Mouse (Mus musculus) neural tube, embryonic 15.5 days (tissue): ENCODE measurements around the gene Tnfrsf1a. TPM values are rescaled to one million over a fixed set of nuclear protein-coding genes. Genes with fewer than 3 reads are reported as not detected.

Experiments
- ATAC-seq: fragments of 200-750 bp; cut with Nextera tagmentation; 2 replicates; pipeline ENCODE4 v1.8.0; 2017; ENCODE audit warnings: mild to moderate bottlenecking, moderate TSS enrichment, moderate library complexity; ENCODE audit not compliant: low FRiP score
- H3K27ac ChIP-seq: fragments of 300-500 bp; sonication (generic); replicated peaks from 2 replicates; pipeline ENCODE4 v1.5.1; 2015; ENCODE audit warnings: mild to moderate bottlenecking, inconsistent platforms
- H3K27me3 ChIP-seq: fragments of 300-500 bp; sonication (generic); replicated peaks from 2 replicates; pipeline ENCODE4 v1.6.1; 2015; ENCODE audit warnings: inconsistent platforms
- H3K36me3 ChIP-seq: fragments of 300-500 bp; sonication (generic); 2 replicates; pipeline ENCODE4 v1.6.1; 2015; ENCODE audit warnings: inconsistent platforms
- H3K4me1 ChIP-seq: fragments of 300-500 bp; sonication (generic); 2 replicates; pipeline ENCODE4 v1.6.1; 2015; ENCODE audit warnings: inconsistent platforms
- H3K4me2 ChIP-seq: fragments of 300-500 bp; sonication (generic); 2 replicates; pipeline ENCODE4 v1.6.1; 2015; ENCODE audit warnings: inconsistent platforms, mild to moderate bottlenecking, moderate library complexity
- H3K4me3 ChIP-seq: fragments of 300-500 bp; sonication (generic); replicated peaks from 2 replicates; pipeline ENCODE4 v1.5.1; 2015; ENCODE audit warnings: mild to moderate bottlenecking, inconsistent platforms
- H3K9ac ChIP-seq: fragments of 300-500 bp; sonication (generic); replicated peaks from 2 replicates; pipeline ENCODE4 v1.6.1; 2015; ENCODE audit warnings: mild to moderate bottlenecking, inconsistent platforms
- H3K9me3 ChIP-seq: fragments of 300-500 bp; sonication (generic); replicated peaks from 2 replicates; pipeline ENCODE4 v1.6.1; 2016; ENCODE audit warnings: inconsistent platforms
- WGBS: fragments of 180-500 bp; shearing (Covaris S2); methylation state at CpG from one replicate; pipeline ENCODE4 v1.1.7; 2015; ENCODE audit warnings: mixed read lengths; 5-methylcytosine and 5-hydroxymethylcytosine counted together
- polyA plus RNA-seq: library from polyadenylated mRNA; unstranded; fragments of >200 nt; fragmentation: Nextera tagmentation; extraction: Ambion mirVana; gene quantifications from 2 replicates; pipeline ENCODE4 v1.2.1, GENCODE M21; 2015

Tnfrsf1a gene
- polyA plus RNA-seq, 1 experiment from 2014 or later: 13.6 TPM

DNA sequence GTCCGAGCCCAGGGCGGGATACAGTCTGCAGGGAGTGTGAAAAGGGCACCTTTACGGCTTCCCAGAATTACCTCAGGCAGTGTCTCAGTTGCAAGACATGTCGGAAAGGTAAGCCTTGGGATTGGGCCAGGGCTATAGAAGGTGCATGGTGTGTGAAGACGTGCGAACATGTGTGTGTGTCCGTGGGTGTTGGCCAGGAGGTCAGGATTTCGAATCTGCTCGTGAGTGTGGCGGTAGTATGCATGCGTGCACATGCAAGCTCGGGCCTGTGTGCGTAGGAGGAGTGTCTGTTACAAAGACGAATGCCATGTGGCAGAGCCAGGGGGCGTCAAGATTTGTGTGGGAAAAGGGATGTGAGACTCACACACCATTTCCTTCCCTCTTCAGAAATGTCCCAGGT lies 8.2 kb downstream of the Tnfrsf1a start:
- ATAC-seq: no peak
- 91% methylated on average over 15 of the region's 15 CpGs for WGBS
- H3K27me3 ChIP-seq: peaks cover 12% of the 10 kb centered on the region

DNA sequence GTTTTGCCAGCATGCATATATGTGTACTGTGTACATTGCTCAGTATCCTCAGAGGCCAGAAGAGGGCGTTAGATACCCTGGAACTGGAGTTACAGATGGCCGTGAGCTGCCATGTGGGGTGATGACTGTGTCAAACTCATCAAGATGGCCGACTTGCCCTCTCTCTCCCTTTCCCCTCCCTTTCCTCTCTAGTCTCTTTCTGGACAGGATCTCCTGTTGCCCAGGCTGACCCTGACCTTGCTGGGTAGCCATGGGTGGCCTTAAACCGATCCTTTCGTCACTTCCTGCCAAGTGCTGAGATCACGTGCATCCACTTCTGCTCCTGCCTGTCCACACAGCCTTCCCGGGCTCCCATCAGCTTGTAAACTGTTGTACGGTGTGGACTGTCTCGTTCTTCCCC lies 10.8 kb downstream of the Tnfrsf1a start:
- Histone ChIP-seq H3K27me3 (peaks cover 38% of the 10 kb centered on the region), H3K9me3 (no peaks in the 10 kb centered on the region), H3K36me3 (no peaks in the 10 kb centered on the region), H3K4me1 (peaks cover 39% of the 10 kb centered on the region), H3K9ac (no peak overlapping the region), H3K4me2 (no peak overlapping the region), H3K27ac (no peak overlapping the region), H3K4me3 (no peak overlapping the region)
- no peak for ATAC-seq
- WGBS: 63% methylated on average over 9 of the region's 9 CpGs

More for the DNA sequence above, 8.2 kb downstream of the Tnfrsf1a start:
- Histone ChIP-seq H3K9me3 (no peaks in the 10 kb centered on the region), H3K27ac (no peak overlapping the region), H3K4me3 (no peak overlapping the region), H3K4me1 (peaks cover 35% of the 10 kb centered on the region), H3K9ac (no peak overlapping the region), H3K36me3 (no peaks in the 10 kb centered on the region), H3K4me2 (no peak overlapping the region)

DNA sequence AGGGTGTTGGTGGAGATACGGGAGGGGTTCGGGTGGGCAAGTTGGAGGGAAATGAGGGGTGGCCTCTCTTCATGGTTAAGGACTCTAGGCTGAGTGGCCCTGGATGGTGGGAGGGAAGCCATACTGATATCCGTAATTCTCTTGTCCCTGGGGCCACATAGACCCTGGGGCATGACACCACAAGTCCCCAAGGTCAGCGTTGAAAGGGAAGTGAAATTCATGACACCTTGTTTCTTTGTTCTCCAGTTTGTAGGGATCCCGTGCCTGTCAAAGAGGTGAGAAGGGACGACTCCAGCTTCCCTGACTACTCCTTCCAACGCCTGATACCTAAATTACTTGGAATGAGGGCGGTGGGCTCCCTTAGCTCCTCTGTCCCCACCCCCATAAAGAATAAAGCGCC lies 11.7 kb downstream of the Tnfrsf1a start:
- Histone ChIP-seq H3K4me3 (no peak overlapping the region; the same call in 1 of the 2 replicates), H3K4me2 (peak overlapping the region; percentile 59), H3K27me3 (peaks cover 40% of the 10 kb centered on the region), H3K27ac (no peak overlapping the region), H3K9ac (no peak overlapping the region), H3K36me3 (no peaks in the 10 kb centered on the region), H3K9me3 (no peaks in the 10 kb centered on the region), H3K4me1 (peaks cover 30% of the 10 kb centered on the region)
- ATAC-seq: 0 out of 2 replicates have a peak, but pooled peaks have one; percentile 1
- 56% methylated on average over 9 of the region's 9 CpGs for WGBS

DNA sequence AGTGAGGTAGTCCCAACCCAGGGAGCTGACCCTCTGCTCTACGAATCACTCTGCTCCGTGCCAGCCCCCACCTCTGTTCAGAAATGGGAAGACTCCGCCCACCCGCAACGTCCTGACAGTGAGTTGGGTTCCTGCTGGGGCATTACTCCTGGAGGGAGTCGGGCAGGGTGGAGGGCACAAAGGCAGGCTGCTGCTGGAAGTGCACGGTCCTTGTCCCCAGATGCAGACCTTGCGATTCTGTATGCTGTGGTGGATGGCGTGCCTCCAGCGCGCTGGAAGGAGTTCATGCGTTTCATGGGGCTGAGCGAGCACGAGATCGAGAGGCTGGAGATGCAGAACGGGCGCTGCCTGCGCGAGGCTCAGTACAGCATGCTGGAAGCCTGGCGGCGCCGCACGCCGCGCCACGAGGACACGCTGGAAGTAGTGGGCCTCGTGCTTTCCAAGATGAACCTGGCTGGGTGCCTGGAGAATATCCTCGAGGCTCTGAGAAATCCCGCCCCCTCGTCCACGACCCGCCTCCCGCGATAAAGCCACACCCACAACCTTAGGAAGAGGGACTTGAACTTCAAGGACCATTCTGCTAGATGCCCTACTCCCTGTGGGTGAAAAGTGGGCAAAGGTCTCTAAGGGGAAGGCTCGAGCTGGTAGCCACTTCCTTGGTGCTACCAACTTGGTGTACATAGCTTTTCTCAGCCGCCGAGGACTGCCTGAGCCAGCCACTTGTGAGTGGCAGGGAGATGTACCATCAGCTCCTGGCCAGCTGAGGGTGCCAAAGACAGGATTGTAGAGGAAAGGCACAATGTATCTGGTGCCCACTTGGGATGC lies 12.5 kb downstream of the Tnfrsf1a start:
- peak overlapping the region; percentile 32 for H3K4me3 ChIP-seq
- H3K27ac ChIP-seq: no peak overlapping the region
- H3K4me1 ChIP-seq: peaks cover 27% of the 10 kb centered on the region
- 0 out of 2 replicates have a peak overlapping the region, but pooled peaks have one; percentile 28 for H3K9ac ChIP-seq
- no peaks in the 10 kb centered on the region for H3K36me3 ChIP-seq
- H3K4me2 ChIP-seq: peak overlapping the region; percentile 59
- 13% methylated on average over 38 of the region's 38 CpGs for WGBS
- H3K27me3 ChIP-seq: peaks cover 42% of the 10 kb centered on the region
- H3K9me3 ChIP-seq: no peaks in the 10 kb centered on the region
- peak; percentile 74; the same call in 1 of the 2 replicates for ATAC-seq

DNA sequence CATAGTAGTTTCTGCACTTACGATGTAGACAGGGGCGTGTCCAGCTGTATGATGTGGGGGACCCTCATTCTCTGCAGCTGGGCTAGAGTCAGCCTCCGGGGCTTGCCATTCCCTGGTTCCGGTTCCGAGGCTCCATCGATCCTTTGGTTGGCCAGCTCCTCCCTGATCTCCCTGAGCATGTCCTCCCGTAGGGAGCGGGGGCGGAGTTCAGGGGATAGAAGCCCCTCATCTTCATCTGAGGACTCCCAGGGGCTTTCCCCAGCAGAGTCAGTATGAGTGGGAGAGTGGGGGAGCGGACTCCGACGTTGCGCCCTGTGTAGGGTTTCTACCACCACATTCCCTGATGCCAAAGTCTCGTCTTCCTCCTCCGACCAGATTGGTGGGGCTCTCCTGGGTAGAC lies 13.9 kb downstream of the Tnfrsf1a start:
- Histone ChIP-seq H3K4me2 (peak overlapping the region; percentile 41), H3K27me3 (peaks cover 42% of the 10 kb centered on the region), H3K9ac (no peak overlapping the region), H3K4me1 (peaks cover 27% of the 10 kb centered on the region), H3K36me3 (no peaks in the 10 kb centered on the region), H3K27ac (no peak overlapping the region), H3K9me3 (no peaks in the 10 kb centered on the region), H3K4me3 (peak overlapping the region; percentile 7; the same call in 1 of the 2 replicates)
- WGBS: 16% methylated on average over 15 of the region's 15 CpGs
- no peak for ATAC-seq

DNA sequence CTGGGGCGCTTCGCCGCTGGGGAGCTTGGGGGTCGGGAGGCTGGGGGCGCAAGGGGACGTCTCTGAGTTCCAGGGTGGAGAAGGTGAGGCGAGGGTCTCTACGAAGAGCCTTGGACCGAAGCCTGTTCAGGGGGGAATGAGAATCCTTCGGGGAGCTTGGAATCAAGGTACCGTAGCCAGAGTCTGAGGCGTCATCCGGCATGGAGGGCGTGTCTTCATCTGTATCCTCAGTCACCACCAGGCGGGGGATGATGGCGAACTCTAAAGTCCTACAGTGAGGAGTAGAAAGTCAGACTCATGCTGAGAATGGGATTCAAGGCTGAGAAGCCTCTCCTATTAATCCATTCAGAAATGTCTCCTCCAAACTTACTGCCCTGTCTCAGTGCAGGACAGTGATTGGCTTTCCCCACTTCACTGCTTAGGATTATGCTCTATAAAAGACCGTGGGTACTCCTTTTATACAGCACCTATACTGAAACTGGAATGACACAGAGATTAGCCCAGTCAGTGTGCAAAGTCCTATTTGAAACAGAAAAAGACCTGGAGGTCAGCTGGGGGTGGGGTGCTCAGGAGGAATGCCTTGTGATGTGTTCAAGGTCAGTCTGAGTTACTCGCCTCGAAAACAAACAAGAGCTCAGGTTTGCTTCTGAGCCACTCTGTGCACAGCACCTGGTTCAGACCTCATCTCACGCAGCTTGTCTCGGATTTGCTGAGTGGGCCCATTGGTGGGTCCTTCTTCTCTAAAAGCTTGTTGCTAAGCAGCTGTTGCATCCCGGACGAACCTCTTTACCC lies 14.5 kb downstream of the Tnfrsf1a start:
- peaks cover 27% of the 10 kb centered on the region for H3K4me1 ChIP-seq
- WGBS: 9% methylated on average over 23 of the region's 23 CpGs
- H3K9me3 ChIP-seq: no peaks in the 10 kb centered on the region
- H3K27me3 ChIP-seq: peaks cover 42% of the 10 kb centered on the region
- no peak for ATAC-seq
- H3K27ac ChIP-seq: no peak overlapping the region
- peak overlapping the region; percentile 41 for H3K4me2 ChIP-seq
- peak overlapping the region; percentile 7; the same call in 1 of the 2 replicates for H3K4me3 ChIP-seq
- H3K36me3 ChIP-seq: no peaks in the 10 kb centered on the region
- H3K9ac ChIP-seq: no peak overlapping the region

DNA sequence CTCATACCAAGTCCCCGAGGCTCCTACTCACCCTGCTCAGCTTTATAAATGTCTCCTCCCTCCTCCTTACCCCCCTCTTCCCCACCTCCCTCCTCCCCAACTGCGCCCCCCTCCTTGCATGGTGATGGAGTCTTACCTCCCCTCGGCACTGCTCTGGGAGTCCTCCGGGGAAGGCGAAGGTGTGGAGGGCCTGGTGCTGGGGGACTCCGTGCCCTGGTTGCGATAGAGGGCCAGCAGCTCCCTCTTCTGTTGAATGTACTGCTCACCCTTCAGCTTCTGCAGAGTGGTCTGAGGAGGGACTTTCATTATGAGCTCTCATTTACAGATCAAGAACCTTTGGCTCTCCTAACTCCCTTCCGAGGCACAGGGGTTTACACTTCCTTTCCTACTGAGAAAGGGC lies 15.3 kb downstream of the Tnfrsf1a start:
- Histone ChIP-seq H3K9ac (no peak overlapping the region), H3K9me3 (no peaks in the 10 kb centered on the region), H3K4me2 (no peak overlapping the region), H3K36me3 (no peaks in the 10 kb centered on the region), H3K27me3 (peaks cover 42% of the 10 kb centered on the region), H3K27ac (no peak overlapping the region), H3K4me3 (no peak overlapping the region), H3K4me1 (peaks cover 27% of the 10 kb centered on the region)
- no peak for ATAC-seq
- WGBS: 6% methylated on average over 8 of the region's 8 CpGs

DNA sequence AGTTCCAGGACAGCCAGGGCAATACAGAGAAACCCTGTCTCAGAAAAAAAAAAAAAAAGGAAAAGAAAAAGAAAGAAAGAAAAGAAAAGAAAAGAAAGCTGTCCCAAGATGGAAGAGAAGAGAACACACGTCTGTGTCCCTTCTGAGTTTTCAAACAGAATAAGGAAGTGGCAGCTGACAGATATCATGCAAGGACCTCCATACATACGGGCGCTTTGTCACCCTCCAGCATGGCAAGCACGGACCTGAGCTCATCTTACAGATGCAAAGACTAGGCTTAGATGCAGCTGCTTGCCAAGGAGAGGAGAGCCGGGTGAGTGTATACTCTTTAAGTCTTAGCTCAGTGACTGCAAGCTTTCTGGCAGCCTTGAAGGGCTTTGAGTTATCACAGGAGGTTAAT lies 16.4 kb downstream of the Tnfrsf1a start:
- Histone ChIP-seq H3K27ac (no peak overlapping the region), H3K9ac (no peak overlapping the region), H3K36me3 (no peaks in the 10 kb centered on the region), H3K27me3 (peaks cover 42% of the 10 kb centered on the region), H3K4me1 (peaks cover 27% of the 10 kb centered on the region), H3K4me3 (no peak overlapping the region), H3K9me3 (no peaks in the 10 kb centered on the region), H3K4me2 (no peak overlapping the region)
- no peak for ATAC-seq
- WGBS: 86% methylated on average over 5 of the region's 5 CpGs

DNA sequence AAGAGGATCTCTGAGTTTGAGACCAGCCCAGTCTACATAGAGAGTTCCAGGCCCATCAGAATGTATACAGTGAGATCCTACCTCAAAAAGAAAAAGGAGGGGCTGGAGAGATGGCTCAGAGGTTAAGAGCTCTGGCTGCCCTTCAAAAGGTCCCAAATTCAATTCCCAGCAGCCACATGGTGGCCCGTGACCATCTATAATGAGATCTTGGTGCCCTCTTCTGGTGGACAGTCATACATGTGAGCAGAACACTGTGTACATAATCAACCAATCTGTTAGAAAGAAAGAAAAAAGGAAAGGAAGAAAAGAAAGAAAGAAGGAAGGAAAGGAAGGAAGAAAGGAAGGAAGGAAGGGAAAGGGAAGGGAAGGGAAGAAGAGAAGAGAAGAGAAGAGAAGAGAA lies 17.0 kb downstream of the Tnfrsf1a start:
- H3K27ac ChIP-seq: no peak overlapping the region
- H3K4me3 ChIP-seq: no peak overlapping the region
- H3K36me3 ChIP-seq: no peaks in the 10 kb centered on the region
- H3K9me3 ChIP-seq: no peaks in the 10 kb centered on the region
- H3K4me1 ChIP-seq: peaks cover 23% of the 10 kb centered on the region
- no peak for ATAC-seq
- peaks cover 38% of the 10 kb centered on the region for H3K27me3 ChIP-seq
- no peak overlapping the region for H3K4me2 ChIP-seq
- no peak overlapping the region for H3K9ac ChIP-seq
- 73% methylated on average over 1 of the region's 1 CpGs for whole genome bisulfite sequencing

DNA sequence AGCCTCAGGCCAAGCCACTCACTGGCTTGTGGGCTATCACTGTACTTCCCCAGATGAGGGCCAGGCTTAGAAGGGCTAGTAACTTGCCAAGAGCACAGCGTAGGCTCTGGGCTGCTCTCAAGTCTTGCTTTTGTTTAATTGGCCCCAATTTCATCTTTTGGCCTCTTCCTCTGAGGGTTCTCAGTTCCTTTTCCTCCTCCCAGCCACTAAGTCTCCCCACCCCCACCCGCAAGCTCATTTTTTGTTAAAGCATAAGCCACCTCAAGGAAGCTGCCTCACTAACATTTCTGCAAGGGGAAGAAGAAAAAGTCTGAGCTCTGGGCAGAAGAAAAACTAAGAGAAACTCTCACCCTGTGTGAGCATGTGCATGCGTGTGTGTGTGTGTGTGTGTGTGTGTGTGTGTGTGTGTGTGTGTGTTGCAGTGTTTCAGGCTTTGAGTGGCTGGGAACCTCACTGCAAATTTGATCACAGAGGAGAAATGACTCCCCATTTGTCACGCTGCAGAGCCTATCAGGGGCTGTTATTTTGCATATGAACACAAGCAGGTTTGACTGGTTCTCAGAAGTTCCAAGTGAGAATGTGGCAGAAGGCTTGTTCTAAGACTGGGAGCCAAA lies 18.7 kb downstream of the Tnfrsf1a start:
- Histone ChIP-seq H3K4me1 (peaks cover 15% of the 10 kb centered on the region), H3K9ac (no peak overlapping the region), H3K4me2 (no peak overlapping the region), H3K9me3 (no peaks in the 10 kb centered on the region), H3K27ac (no peak overlapping the region), H3K36me3 (no peaks in the 10 kb centered on the region), H3K4me3 (no peak overlapping the region), H3K27me3 (peaks cover 26% of the 10 kb centered on the region)
- 58% methylated on average over 4 of the region's 4 CpGs for WGBS
- ATAC-seq: no peak

DNA sequence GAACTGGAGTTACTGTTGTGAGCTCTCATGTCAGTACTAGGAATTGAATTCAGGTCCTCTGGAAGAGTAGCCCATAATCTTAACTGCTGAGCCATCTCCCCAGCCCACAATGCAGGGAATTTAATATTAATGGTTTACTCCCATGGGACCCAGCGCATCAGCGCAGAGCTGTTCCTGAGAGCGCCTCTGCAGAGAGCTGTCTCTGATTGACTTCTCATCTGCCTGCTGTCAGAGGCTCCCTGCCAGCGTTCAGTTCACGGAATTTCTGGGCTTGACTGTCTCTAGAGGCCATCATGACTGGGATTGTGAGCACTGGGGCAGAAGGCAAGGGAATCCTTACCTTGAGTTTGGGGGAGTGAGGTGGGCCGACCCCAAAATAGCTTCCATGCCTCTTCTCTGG lies 27.9 kb downstream of the Tnfrsf1a start:
- no peaks in the 10 kb centered on the region for H3K9me3 ChIP-seq
- 44% methylated on average over 6 of the region's 6 CpGs for WGBS
- H3K27me3 ChIP-seq: peaks cover 54% of the 10 kb centered on the region
- no peak overlapping the region for H3K27ac ChIP-seq
- peaks cover 29% of the 10 kb centered on the region for H3K4me1 ChIP-seq
- H3K4me2 ChIP-seq: no peak overlapping the region
- no peak overlapping the region for H3K4me3 ChIP-seq
- H3K36me3 ChIP-seq: no peaks in the 10 kb centered on the region
- H3K9ac ChIP-seq: no peak overlapping the region
- ATAC-seq: no peak
